Mouse (Mus musculus): ENCODE results near the gene Ankrd23. TPM values are rescaled to one million over a fixed set of nuclear protein-coding genes. Genes with fewer than 3 reads are reported as not detected.

Gene Ankrd23
- polyA plus RNA-seq, 1 experiment from 2014 or later, result 14.6 TPM

- H3K4me2 ChIP-seq (replicated peaks; ENCODE audit: low read depth, low read length), result no peak overlapping the region
- no peak for ATAC-seq (ENCODE audit: low FRiP score, low TSS enrichment)
- H3K36me3 ChIP-seq (ENCODE audit: control insufficient read depth, insufficient read depth, low read length), result no peaks in the 10 kb centered on the region
- peaks cover 14% of the 10 kb centered on the region; the same call in 1 of the 2 replicates for H3K4me1 ChIP-seq (ENCODE audit: control insufficient read depth, insufficient read depth, low read length)
- H3K9me3 ChIP-seq (ENCODE audit: control insufficient read depth, low read length), result no peaks in the 10 kb centered on the region
- H3K27ac ChIP-seq (ENCODE audit: low read depth, low read length), result no peak overlapping the region
- 79% methylated on average over 7 of the region's 7 CpGs for WGBS
- no peaks in the 10 kb centered on the region for H3K27me3 ChIP-seq (ENCODE audit: control insufficient read depth, insufficient read depth, low read length)
- H3K9ac ChIP-seq (ENCODE audit: low read depth, low read length), result no peak overlapping the region
- no peak overlapping the region for H3K4me3 ChIP-seq (ENCODE audit: low read length)
These were observed 51.6 kb downstream of the Ankrd23 start for GRCm38 (mm10) chr1:36485080-36485479.

GRCm38 (mm10) chr1:36483825-36484224 lies 52.9 kb downstream of the Ankrd23 start:
- ATAC-seq (ENCODE audit: low FRiP score, low TSS enrichment), result peak; percentile 7; the same call in 1 of the 2 replicates
- 56% methylated on average over 4 of the region's 4 CpGs for WGBS
- peaks cover 17% of the 10 kb centered on the region; the same call in 1 of the 2 replicates for H3K4me1 ChIP-seq (ENCODE audit: control insufficient read depth, insufficient read depth, low read length)

More at GRCm38 (mm10) chr1:36483825-36484224, 52.9 kb downstream of the Ankrd23 start:
- Histone ChIP-seq H3K36me3 (ENCODE audit: control insufficient read depth, insufficient read depth, low read length) (no peaks in the 10 kb centered on the region; the same call in 1 of the 2 replicates), H3K27me3 (ENCODE audit: control insufficient read depth, insufficient read depth, low read length) (no peaks in the 10 kb centered on the region), H3K9me3 (ENCODE audit: control insufficient read depth, low read length) (no peaks in the 10 kb centered on the region), H3K4me2 (replicated peaks; ENCODE audit: low read depth, low read length) (no peak overlapping the region), H3K4me3 (ENCODE audit: low read length) (no peak overlapping the region), H3K27ac (ENCODE audit: low read depth, low read length) (no peak overlapping the region), H3K9ac (ENCODE audit: low read depth, low read length) (no peak overlapping the region)

Small RNA genes within 50 kb of the gene (microRNA-seq; reads per million reads assigned to microRNA genes)
- gene Gm47280, result not detected

Other genes with a start within 250 kb of the Ankrd23 start
- 2.3 and 4.5 TPM in 2 replicates for gene Arid5a, start 229.2 kb downstream of the Ankrd23 start, polyA plus RNA-seq (2014; fragmentation: Nextera tagmentation; extraction: Ambion mirVana)
- 30.2 and 46.2 TPM in 2 replicates for gene Kansl3, start 167.7 kb downstream of the Ankrd23 start, polyA plus RNA-seq (2014; fragmentation: Nextera tagmentation; extraction: Ambion mirVana)
- 0.43 and 0.65 TPM in 2 replicates for gene Fer1l5, start 164.6 kb downstream of the Ankrd23 start, polyA plus RNA-seq (2014; fragmentation: Nextera tagmentation; extraction: Ambion mirVana)
- gene Lman2l, start 91.6 kb downstream of the Ankrd23 start, polyA plus RNA-seq (2014; fragmentation: Nextera tagmentation; extraction: Ambion mirVana), result 33.6 and 33.7 TPM in 2 replicates
- gene Cnnm4, start 65.3 kb downstream of the Ankrd23 start, polyA plus RNA-seq (2014; fragmentation: Nextera tagmentation; extraction: Ambion mirVana), result 12.8 and 13.1 TPM in 2 replicates
- 5.7 and 7.5 TPM in 2 replicates for gene Cnnm3, start 25.0 kb downstream of the Ankrd23 start, polyA plus RNA-seq (2014; fragmentation: Nextera tagmentation; extraction: Ambion mirVana)
- gene Gm42417, start 2.5 kb upstream of the Ankrd23 start, polyA plus RNA-seq (2014; fragmentation: Nextera tagmentation; extraction: Ambion mirVana), result 0.26 TPM in 1 of 2 replicates, not detected in the other
- 22.4 and 22.7 TPM in 2 replicates for gene Ankrd39, start 10.6 kb upstream of the Ankrd23 start, polyA plus RNA-seq (2014; fragmentation: Nextera tagmentation; extraction: Ambion mirVana)
- gene Sema4c, start 21.5 kb upstream of the Ankrd23 start, polyA plus RNA-seq (2014; fragmentation: Nextera tagmentation; extraction: Ambion mirVana), result 4.8 and 6.0 TPM in 2 replicates
- gene Fam178b, start 146.3 kb upstream of the Ankrd23 start, polyA plus RNA-seq (2014; fragmentation: Nextera tagmentation; extraction: Ambion mirVana), result 1.2 and 1.3 TPM in 2 replicates
- gene Cox5b, start 154.6 kb upstream of the Ankrd23 start, polyA plus RNA-seq (2014; fragmentation: Nextera tagmentation; extraction: Ambion mirVana), result 659 and 772 TPM in 2 replicates
- gene 4933424G06Rik, start 173.3 kb upstream of the Ankrd23 start, polyA plus RNA-seq (2014; fragmentation: Nextera tagmentation; extraction: Ambion mirVana), result 0.34 TPM in 1 of 2 replicates, not detected in the other
- 59.9 and 93.0 TPM in 2 replicates for gene Actr1b, start 177.5 kb upstream of the Ankrd23 start, polyA plus RNA-seq (2014; fragmentation: Nextera tagmentation; extraction: Ambion mirVana)
- 0.18 and 0.46 TPM in 2 replicates for gene Zap70, start 224.9 kb upstream of the Ankrd23 start, polyA plus RNA-seq (2014; fragmentation: Nextera tagmentation; extraction: Ambion mirVana)